19 mouse cellular contexts compared by ENCODE assay signal in genomic region chr12:29854151-29854585, GRCm38 (mm10).
DNase-seq lines count a peak whose midpoint lies in the region; ATAC-seq lines count a peak whose summit lies in the region.
"Had no signal": no experiment of that assay in that cellular context is flagged by ENCODE, and none has a peak within 500 bp of the region (broad histone marks: within the 10 kb centered on the region; RNA-seq: fewer than 3 reads in every experiment).

No protein-coding gene starts in this region.

- DNase-seq in cerebellum, postnatal 10 days: peak; percentile 64 to 76
- DNase-seq in cerebellum, adult 18-20 months: no peak
- no peak for DNase-seq in hindbrain, embryonic 10.5 days (ENCODE audit: low spot score)
- DNase-seq in midbrain, embryonic 14.5 days: peak; percentile 31
- DNase-seq in thymus, postnatal 0 days (ENCODE audit: low spot score): no peak
- DNase-seq: adrenal gland, adult 8-10 months; gastrocnemius, adult 2 months; heart, adult 2 months; kidney, adult 11 months; layer of hippocampus, postnatal 36 days; lung, postnatal 10 days; thymus, postnatal 14 days had no signal

- H3K4me2 ChIP-seq in hindbrain, embryonic 15.5 days: no peak overlapping the region
- no peak overlapping the region for H3K4me2 ChIP-seq in midbrain, embryonic 14.5 days (ENCODE audit: low read length)
- no peak overlapping the region for H3K4me2 ChIP-seq in midbrain, embryonic 16.5 days (ENCODE audit: low read length)
- no peak overlapping the region for H3K4me2 ChIP-seq in forebrain, embryonic 16.5 days (ENCODE audit: low read length)
- H3K4me2 ChIP-seq: limb, embryonic 15.5 days; liver, embryonic 15.5 days; neural tube, embryonic 12.5 days had no signal

- H3K4me3 ChIP-seq in hindbrain, embryonic 15.5 days: no peak overlapping the region
- no peak overlapping the region for H3K4me3 ChIP-seq in hindbrain, embryonic 10.5 days
- H3K4me3 ChIP-seq in midbrain, embryonic 14.5 days (replicated peaks; ENCODE audit: low read depth, low read length): no peak overlapping the region
- no peak overlapping the region for H3K4me3 ChIP-seq in midbrain, embryonic 16.5 days (ENCODE audit: low read depth, low read length)
- H3K4me3 ChIP-seq in forebrain, embryonic 16.5 days (replicated peaks; ENCODE audit: low read length): no peak overlapping the region
- H3K4me3 ChIP-seq: gastrocnemius, adult 2 months; heart, adult 2 months; limb, embryonic 15.5 days; liver, embryonic 15.5 days; neural tube, embryonic 12.5 days had no signal

- WGBS in hindbrain, embryonic 15.5 days: 69% methylated on average over 9 of the region's 9 CpGs
- WGBS in hindbrain, embryonic 10.5 days: 90% methylated on average over 9 of the region's 9 CpGs
- WGBS in midbrain, embryonic 14.5 days: 84% methylated on average over 9 of the region's 9 CpGs
- WGBS in midbrain, embryonic 16.5 days: 79% methylated on average over 9 of the region's 9 CpGs
- WGBS in forebrain, embryonic 16.5 days: 47% methylated on average over 9 of the region's 9 CpGs

- H3K4me1 ChIP-seq in hindbrain, embryonic 15.5 days (replicated peaks): peaks cover 5% of the 10 kb centered on the region; the same call in 1 of the 2 replicates
- H3K4me1 ChIP-seq in hindbrain, embryonic 10.5 days (replicated peaks): 0 out of 2 replicates have a peak, but pooled peaks cover 2% of the 10 kb centered on the region
- no peaks in the 10 kb centered on the region for H3K4me1 ChIP-seq in midbrain, embryonic 14.5 days (ENCODE audit: control insufficient read depth, insufficient read depth, low read length)
- H3K4me1 ChIP-seq in midbrain, embryonic 16.5 days (ENCODE audit: control insufficient read depth, insufficient read depth, low read length): no peaks in the 10 kb centered on the region
- peaks cover 7% of the 10 kb centered on the region for H3K4me1 ChIP-seq in forebrain, embryonic 16.5 days (replicated peaks; ENCODE audit: control insufficient read depth, insufficient read depth, low read length)
- H3K4me1 ChIP-seq: limb, embryonic 15.5 days; liver, embryonic 15.5 days; neural tube, embryonic 12.5 days had no signal

- ATAC-seq in hindbrain, embryonic 15.5 days (ENCODE audit: low FRiP score, low read depth): no peak
- no peak for ATAC-seq in midbrain, embryonic 14.5 days (ENCODE audit: low FRiP score, low TSS enrichment)
- ATAC-seq in midbrain, embryonic 16.5 days: no peak
- ATAC-seq in forebrain, embryonic 16.5 days: no peak; the same call in 1 of the 2 replicates
- ATAC-seq: Patski had no signal

- H3K36me3 ChIP-seq in hindbrain, embryonic 15.5 days: peaks cover 53% of the 10 kb centered on the region
- H3K36me3 ChIP-seq in hindbrain, embryonic 10.5 days: no peaks in the 10 kb centered on the region
- peaks cover 81% of the 10 kb centered on the region for H3K36me3 ChIP-seq in midbrain, embryonic 14.5 days (ENCODE audit: control insufficient read depth, insufficient read depth, low read length)
- peaks cover 29% of the 10 kb centered on the region for H3K36me3 ChIP-seq in midbrain, embryonic 16.5 days (ENCODE audit: control insufficient read depth, insufficient read depth, low read length)
- peaks cover 32% of the 10 kb centered on the region for H3K36me3 ChIP-seq in forebrain, embryonic 16.5 days (ENCODE audit: control insufficient read depth, insufficient read depth)
- H3K36me3 ChIP-seq: limb, embryonic 15.5 days; liver, embryonic 15.5 days had no signal

- no peak overlapping the region for H3K9ac ChIP-seq in hindbrain, embryonic 15.5 days
- no peak overlapping the region for H3K9ac ChIP-seq in midbrain, embryonic 14.5 days (replicated peaks; ENCODE audit: low read length)
- H3K9ac ChIP-seq in midbrain, embryonic 16.5 days (ENCODE audit: low read depth, low read length): no peak overlapping the region
- H3K9ac ChIP-seq in forebrain, embryonic 16.5 days (replicated peaks; ENCODE audit: low read depth, low read length): no peak overlapping the region
- H3K9ac ChIP-seq: limb, embryonic 15.5 days; liver, embryonic 15.5 days; neural tube, embryonic 12.5 days had no signal

- no peaks in the 10 kb centered on the region for H3K27me3 ChIP-seq in hindbrain, embryonic 15.5 days
- no peaks in the 10 kb centered on the region for H3K27me3 ChIP-seq in hindbrain, embryonic 10.5 days (ENCODE audit: insufficient read depth, poor library complexity, severe bottlenecking)
- no peaks in the 10 kb centered on the region for H3K27me3 ChIP-seq in midbrain, embryonic 14.5 days (ENCODE audit: control insufficient read depth, insufficient read depth, low read length)
- no peaks in the 10 kb centered on the region for H3K27me3 ChIP-seq in midbrain, embryonic 16.5 days (ENCODE audit: control insufficient read depth, insufficient read depth, low read depth, low read length)
- H3K27me3 ChIP-seq in forebrain, embryonic 16.5 days (replicated peaks; ENCODE audit: control insufficient read depth, insufficient read depth, low read length): no peaks in the 10 kb centered on the region
- H3K27me3 ChIP-seq: limb, embryonic 15.5 days; liver, embryonic 15.5 days; neural tube, embryonic 12.5 days had no signal

- no peaks in the 10 kb centered on the region for H3K9me3 ChIP-seq in hindbrain, embryonic 15.5 days
- H3K9me3 ChIP-seq in hindbrain, embryonic 10.5 days: no peaks in the 10 kb centered on the region
- H3K9me3 ChIP-seq in midbrain, embryonic 14.5 days (ENCODE audit: control insufficient read depth, low read length): no peaks in the 10 kb centered on the region
- H3K9me3 ChIP-seq in midbrain, embryonic 16.5 days (replicated peaks; ENCODE audit: control insufficient read depth, low read length, poor library complexity, severe bottlenecking): no peaks in the 10 kb centered on the region
- H3K9me3 ChIP-seq in forebrain, embryonic 16.5 days (ENCODE audit: control insufficient read depth, low read length): no peaks in the 10 kb centered on the region
- H3K9me3 ChIP-seq: limb, embryonic 15.5 days; liver, embryonic 15.5 days; neural tube, embryonic 12.5 days had no signal

- H3K27ac ChIP-seq in hindbrain, embryonic 15.5 days (replicated peaks): peak overlapping the region; percentile 37; the same call in 1 of the 2 replicates
- no peak overlapping the region for H3K27ac ChIP-seq in hindbrain, embryonic 10.5 days
- H3K27ac ChIP-seq in midbrain, embryonic 14.5 days (replicated peaks; ENCODE audit: low read depth, low read length): no peak overlapping the region
- H3K27ac ChIP-seq in midbrain, embryonic 16.5 days (ENCODE audit: low read length): no peak overlapping the region
- H3K27ac ChIP-seq in forebrain, embryonic 16.5 days (ENCODE audit: low read length): peak overlapping the region; percentile 45
- H3K27ac ChIP-seq: gastrocnemius, adult 2 months; heart, adult 2 months; limb, embryonic 15.5 days; liver, embryonic 15.5 days; neural tube, embryonic 12.5 days had no signal

Comparison
In these comparisons a context has a peak if more than half of its experiments do, and no peak if none do; other contexts are left out.
1. DNase-seq: peak in cerebellum, postnatal 10 days (2 of 2) and midbrain, embryonic 14.5 days (single experiment); none in cerebellum, adult 18-20 months (0 of 2), hindbrain, embryonic 10.5 days (single experiment) and thymus, postnatal 0 days (single experiment).
2. H3K27ac ChIP-seq: peak in hindbrain, embryonic 15.5 days (single experiment) and forebrain, embryonic 16.5 days (single experiment); none in hindbrain, embryonic 10.5 days (single experiment), midbrain, embryonic 14.5 days (single experiment) and midbrain, embryonic 16.5 days (single experiment).